Mouse (Mus musculus): ENCODE results near the gene Sf3a2. TPM values are rescaled to one million over a fixed set of nuclear protein-coding genes. Genes with fewer than 3 reads are reported as not detected.
A peak's percentile ranks its signal among the peaks of the same experiment; 100 is the strongest.

The Sf3a2 gene
- polyA plus RNA-seq, 1 experiment from 2014 or later, result 69.6 TPM

DNA sequence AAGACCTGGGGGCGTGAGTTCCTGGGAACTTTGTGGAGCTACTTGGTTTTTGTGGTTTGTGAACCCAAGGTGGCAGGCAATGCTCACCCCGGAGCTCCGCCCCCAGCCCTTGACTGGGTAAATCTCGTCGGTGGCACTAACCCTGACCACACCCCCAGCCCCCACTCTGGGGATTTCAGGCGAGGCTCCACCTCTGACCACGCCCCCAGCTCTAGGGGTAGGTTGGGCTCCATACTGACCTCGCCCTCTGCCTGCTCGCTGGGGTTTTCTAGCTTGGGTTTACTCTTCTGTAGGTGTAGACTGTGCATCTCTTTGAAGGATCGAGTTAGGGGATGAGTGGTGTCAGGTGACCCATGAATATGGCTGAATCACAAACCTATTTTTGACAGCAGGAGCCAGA is 50.6 kb downstream of the Sf3a2 start:
- 8% methylated on average over 10 of the region's 10 CpGs for WGBS
- DNase-seq (ENCODE audit: low spot score), result peak; percentile 68
- Histone ChIP-seq H3K27ac (replicated peaks; ENCODE audit: low read depth, low read length) (no peak overlapping the region), H3K9ac (ENCODE audit: low read depth, low read length) (no peak overlapping the region), H3K4me1 (ENCODE audit: control insufficient read depth, insufficient read depth, low read length) (no peaks in the 10 kb centered on the region), H3K9me3 (ENCODE audit: control insufficient read depth, low read length) (no peaks in the 10 kb centered on the region), H3K27me3 (replicated peaks; ENCODE audit: control insufficient read depth, insufficient read depth, low read length) (peaks cover 22% of the 10 kb centered on the region), H3K4me3 (ENCODE audit: low read depth, low read length) (no peak overlapping the region), H3K4me2 (ENCODE audit: low read depth, low read length) (no peak overlapping the region), H3K36me3 (ENCODE audit: control insufficient read depth, insufficient read depth, low read length) (peaks cover 26% of the 10 kb centered on the region)
- ATAC-seq (ENCODE audit: low read depth), result peak; percentile 26; the same call in 1 of the 2 replicates

MicroRNA genes within 50 kb of the gene (microRNA counts, 519-probe panel; counts per million panel counts)
- microRNA mmu-miR-1982, result 19.3 counts per million

Small RNAs within 50 kb of the gene (microRNA-seq; reads per million reads assigned to microRNA genes)
- gene Mir1982 (ENCODE audit: borderline number of aligned reads), result 3.8 reads per million, percentile 18 among the genes with 10 or more reads in this experiment

Other genes starting within 250 kb of the Sf3a2 start
- 22.6 and 26.2 TPM in 2 replicates for gene Rexo1, start 236.6 kb upstream of the Sf3a2 start, polyA plus RNA-seq (2014; fragmentation: Nextera tagmentation; extraction: Ambion mirVana)
- 9.7 and 9.9 TPM in 2 replicates for gene Klf16, start 220.9 kb upstream of the Sf3a2 start, polyA plus RNA-seq (2014; fragmentation: Nextera tagmentation; extraction: Ambion mirVana)
- gene Abhd17a, start 207.9 kb upstream of the Sf3a2 start, polyA plus RNA-seq (2014; fragmentation: Nextera tagmentation; extraction: Ambion mirVana), result 115 and 124 TPM in 2 replicates
- gene Scamp4, start 195.3 kb upstream of the Sf3a2 start, polyA plus RNA-seq (2014; fragmentation: Nextera tagmentation; extraction: Ambion mirVana), result 84.6 and 96.3 TPM in 2 replicates
- gene Adat3, start 195.3 kb upstream of the Sf3a2 start, polyA plus RNA-seq (2014; fragmentation: Nextera tagmentation; extraction: Ambion mirVana), result 6.1 and 6.2 TPM in 2 replicates
- gene Gm49322, start 192.2 kb upstream of the Sf3a2 start, polyA plus RNA-seq (2014; fragmentation: Nextera tagmentation; extraction: Ambion mirVana), result 1.9 and 2.5 TPM in 2 replicates
- 104 and 125 TPM in 2 replicates for gene Csnk1g2, start 175.4 kb upstream of the Sf3a2 start, polyA plus RNA-seq (2014; fragmentation: Nextera tagmentation; extraction: Ambion mirVana)
- 71.6 and 81.2 TPM in 2 replicates for gene Btbd2, start 141.1 kb upstream of the Sf3a2 start, polyA plus RNA-seq (2014; fragmentation: Nextera tagmentation; extraction: Ambion mirVana)
- 84.6 and 86.7 TPM in 2 replicates for gene Mknk2, start 120.1 kb upstream of the Sf3a2 start, polyA plus RNA-seq (2014; fragmentation: Nextera tagmentation; extraction: Ambion mirVana)
- gene Mob3a, start 96.2 kb upstream of the Sf3a2 start, polyA plus RNA-seq (2014; fragmentation: Nextera tagmentation; extraction: Ambion mirVana), result 31.2 and 37.0 TPM in 2 replicates
- gene Izumo4, start 96.0 kb upstream of the Sf3a2 start, polyA plus RNA-seq (2014; fragmentation: Nextera tagmentation; extraction: Ambion mirVana), result 10.3 and 14.4 TPM in 2 replicates
- 67.6 and 75.8 TPM in 2 replicates for gene Ap3d1, start 55.9 kb upstream of the Sf3a2 start, polyA plus RNA-seq (2014; fragmentation: Nextera tagmentation; extraction: Ambion mirVana)
- 20.7 and 21.5 TPM in 2 replicates for gene Dot1l, start 43.0 kb upstream of the Sf3a2 start, polyA plus RNA-seq (2014; fragmentation: Nextera tagmentation; extraction: Ambion mirVana)
- 102 and 111 TPM in 2 replicates for gene Plekhj1, start 428 bp downstream of the Sf3a2 start, polyA plus RNA-seq (2014; fragmentation: Nextera tagmentation; extraction: Ambion mirVana)
- 0.13 TPM in 1 of 2 replicates, not detected in the other for gene Amh, start 7.0 kb downstream of the Sf3a2 start, polyA plus RNA-seq (2014; fragmentation: Nextera tagmentation; extraction: Ambion mirVana)
- 13.0 and 20.3 TPM in 2 replicates for gene Jsrp1, start 15.3 kb downstream of the Sf3a2 start, polyA plus RNA-seq (2014; fragmentation: Nextera tagmentation; extraction: Ambion mirVana)
- 1,606 and 1,697 TPM in 2 replicates for gene Oaz1, start 28.5 kb downstream of the Sf3a2 start, polyA plus RNA-seq (2014; fragmentation: Nextera tagmentation; extraction: Ambion mirVana)
- 1.2 and 1.3 TPM in 2 replicates for gene Lingo3, start 45.8 kb downstream of the Sf3a2 start, polyA plus RNA-seq (2014; fragmentation: Nextera tagmentation; extraction: Ambion mirVana)
- gene Lsm7, start 57.0 kb downstream of the Sf3a2 start, polyA plus RNA-seq (2014; fragmentation: Nextera tagmentation; extraction: Ambion mirVana), result 303 and 331 TPM in 2 replicates
- gene Sppl2b, start 57.1 kb downstream of the Sf3a2 start, polyA plus RNA-seq (2014; fragmentation: Nextera tagmentation; extraction: Ambion mirVana), result 37.6 and 40.8 TPM in 2 replicates
- 0.06 and 0.08 TPM in 2 replicates for gene Tmprss9, start 73.7 kb downstream of the Sf3a2 start, polyA plus RNA-seq (2014; fragmentation: Nextera tagmentation; extraction: Ambion mirVana)
- 325 and 348 TPM in 2 replicates for gene Timm13, start 102.8 kb downstream of the Sf3a2 start, polyA plus RNA-seq (2014; fragmentation: Nextera tagmentation; extraction: Ambion mirVana)
- 21.6 and 22.9 TPM in 2 replicates for gene Lmnb2, start 120.0 kb downstream of the Sf3a2 start, polyA plus RNA-seq (2014; fragmentation: Nextera tagmentation; extraction: Ambion mirVana)
- gene Gadd45b, start 131.9 kb downstream of the Sf3a2 start, polyA plus RNA-seq (2014; fragmentation: Nextera tagmentation; extraction: Ambion mirVana), result 35.5 and 39.9 TPM in 2 replicates
- 5.9 and 8.7 TPM in 2 replicates for gene Gng7, start 216.7 kb downstream of the Sf3a2 start, polyA plus RNA-seq (2014; fragmentation: Nextera tagmentation; extraction: Ambion mirVana)
- gene Diras1, start 227.5 kb downstream of the Sf3a2 start, polyA plus RNA-seq (2014; fragmentation: Nextera tagmentation; extraction: Ambion mirVana), result 0.95 and 1.1 TPM in 2 replicates
- 11.9 and 15.4 TPM in 2 replicates for gene Slc39a3, start 239.2 kb downstream of the Sf3a2 start, polyA plus RNA-seq (2014; fragmentation: Nextera tagmentation; extraction: Ambion mirVana)